Mouse (Mus musculus) heart, embryonic 14.5 days (tissue): ENCODE measurements around the gene Nop53. TPM values are rescaled to one million over a fixed set of nuclear protein-coding genes. Genes with fewer than 3 reads are reported as not detected.

ENCODE experiments used
- ATAC-seq: fragments of 200-750 bp; cut with Nextera tagmentation; 2 replicates; pipeline ENCODE4 v1.8.0; 2017; ENCODE audit warnings: low read depth, moderate TSS enrichment; ENCODE audit not compliant: insufficient number of reproducible peaks, insufficient read depth, low FRiP score
- H3K27ac ChIP-seq, 2 experiments: fragments of 200-500 bp in 1 of 2; fragments of 300-500 bp in 1 of 2; sonication (generic) in 1 of 2; replicated peaks in 1 of 2; 2 replicates each; pipeline ENCODE4 v1.5.1; 2012 to 2014; ENCODE audit warnings: low read depth in 2 of 2, low read length in 2 of 2, control low read depth in 1 of 2, mild to moderate bottlenecking in 1 of 2, mixed read lengths in 1 of 2; ENCODE audit not compliant: control insufficient read depth in 1 of 2, insufficient read depth in 1 of 2
- H3K27me3 ChIP-seq: fragments of 300-500 bp; sonication (generic); 2 replicates; pipeline ENCODE4 v1.6.1; 2014; ENCODE audit warnings: mild to moderate bottlenecking, low read length, control low read depth; ENCODE audit not compliant: control insufficient read depth, insufficient read depth
- H3K36me3 ChIP-seq: fragments of 300-500 bp; sonication (generic); 2 replicates; pipeline ENCODE4 v1.6.1; 2014; ENCODE audit warnings: mild to moderate bottlenecking, control low read depth, low read length, mixed read lengths; ENCODE audit not compliant: control insufficient read depth, insufficient read depth
- H3K4me1 ChIP-seq, 2 experiments: fragments of 200-500 bp in 1 of 2; fragments of 300-500 bp in 1 of 2; sonication (generic) in 1 of 2; 2 replicates each; pipeline ENCODE4 v1.6.1; 2012 to 2014; ENCODE audit warnings: low read length in 2 of 2, control low read depth in 1 of 2, mixed read lengths in 1 of 2; ENCODE audit not compliant: control insufficient read depth in 2 of 2, insufficient read depth in 2 of 2
- H3K4me2 ChIP-seq: fragments of 300-500 bp; sonication (generic); 2 replicates; pipeline ENCODE4 v1.6.1; 2014; ENCODE audit warnings: mild to moderate bottlenecking, low read length
- H3K4me3 ChIP-seq, 2 experiments: fragments of 200-500 bp in 1 of 2; fragments of 300-500 bp in 1 of 2; sonication (generic) in 1 of 2; 2 replicates each; pipeline ENCODE4 v1.5.1; 2012 to 2014; ENCODE audit warnings: low read length in 2 of 2, mild to moderate bottlenecking in 2 of 2, control low read depth in 1 of 2, low read depth in 1 of 2, moderate library complexity in 1 of 2; ENCODE audit not compliant: control insufficient read depth in 1 of 2, insufficient read depth in 1 of 2
- H3K9ac ChIP-seq: fragments of 300-500 bp; sonication (generic); 2 replicates; pipeline ENCODE4 v1.6.1; 2014; ENCODE audit warnings: mild to moderate bottlenecking, low read length
- H3K9me3 ChIP-seq: fragments of 300-500 bp; sonication (generic); 2 replicates; pipeline ENCODE4 v1.6.1; 2016; ENCODE audit warnings: low read length, control low read depth; ENCODE audit not compliant: control insufficient read depth
- WGBS: fragments of 180-500 bp; shearing (Covaris S2); extraction: QIAGEN DNeasy Blood & Tissue Kit; methylation state at CpG from one replicate; pipeline ENCODE4 v1.1.7; 2014; 5-methylcytosine and 5-hydroxymethylcytosine counted together
- polyA plus RNA-seq: library from polyadenylated mRNA; unstranded; fragments of >200 nt; fragmentation: Nextera tagmentation; extraction: Ambion mirVana; gene quantifications from 2 replicates; pipeline ENCODE4 v1.2.1, GENCODE M21; 2014

The Nop53 gene
- polyA plus RNA-seq, 1 experiment from 2014 or later = 121 TPM

- Histone ChIP-seq H3K9ac (no peak overlapping the region), H3K4me2 (no peak overlapping the region), H3K27me3 (no peaks in the 10 kb centered on the region), H3K27ac (no peak overlapping the region), H3K4me1 (peaks cover 0 to 4% of the 10 kb centered on the region in 2 experiments; a peak in 1 of 4 replicates), H3K36me3 (no peaks in the 10 kb centered on the region), H3K4me3 (no peak overlapping the region), H3K9me3 (no peaks in the 10 kb centered on the region)
- 54% methylated on average over 8 of the region's 8 CpGs for WGBS
- ATAC-seq = no peak
Observed at GRCm38 (mm10) chr7:15907971-15908590, 37.8 kb downstream of the Nop53 start.

DNA sequence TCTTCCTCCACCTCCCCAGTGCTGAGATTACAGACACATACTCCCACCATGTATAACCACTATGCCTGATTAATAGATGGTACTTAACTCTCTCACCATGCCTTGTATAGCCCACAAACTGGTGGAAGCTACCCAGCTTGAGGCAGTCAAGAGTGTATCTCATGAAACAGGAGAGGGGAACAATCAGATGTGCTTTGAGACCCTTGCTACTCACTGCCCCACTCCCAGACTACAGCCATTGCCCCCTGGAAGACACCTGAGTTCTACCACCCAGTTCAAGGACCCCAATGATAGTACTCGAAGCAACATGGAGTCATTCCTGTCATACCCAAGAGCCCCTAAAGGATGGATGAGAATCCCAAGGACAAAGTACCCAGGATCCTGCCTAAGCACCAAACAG is 39.3 kb downstream of the Nop53 start:
- no peak for ATAC-seq
- WGBS = 83% methylated on average over 1 of the region's 1 CpGs
- no peak overlapping the region for H3K4me3 ChIP-seq

GRCm38 (mm10) chr7:15905861-15906260 is 40.0 kb downstream of the Nop53 start:
- no peaks in the 10 kb centered on the region for H3K27me3 ChIP-seq
- no peak overlapping the region for H3K27ac ChIP-seq
- H3K9ac ChIP-seq = no peak overlapping the region
- H3K9me3 ChIP-seq = no peaks in the 10 kb centered on the region
- no peak overlapping the region for H3K4me2 ChIP-seq
- H3K4me3 ChIP-seq = no peak overlapping the region
- no peaks in the 10 kb centered on the region for H3K4me1 ChIP-seq
- ATAC-seq = no peak
- no peaks in the 10 kb centered on the region for H3K36me3 ChIP-seq
- 67% methylated on average over 7 of the region's 7 CpGs for WGBS

More for the DNA sequence above, 39.3 kb downstream of the Nop53 start:
- Histone ChIP-seq H3K27me3 (no peaks in the 10 kb centered on the region), H3K9ac (no peak overlapping the region), H3K4me2 (no peak overlapping the region), H3K36me3 (no peaks in the 10 kb centered on the region), H3K4me1 (no peaks in the 10 kb centered on the region), H3K9me3 (no peaks in the 10 kb centered on the region), H3K27ac (no peak overlapping the region)

DNA sequence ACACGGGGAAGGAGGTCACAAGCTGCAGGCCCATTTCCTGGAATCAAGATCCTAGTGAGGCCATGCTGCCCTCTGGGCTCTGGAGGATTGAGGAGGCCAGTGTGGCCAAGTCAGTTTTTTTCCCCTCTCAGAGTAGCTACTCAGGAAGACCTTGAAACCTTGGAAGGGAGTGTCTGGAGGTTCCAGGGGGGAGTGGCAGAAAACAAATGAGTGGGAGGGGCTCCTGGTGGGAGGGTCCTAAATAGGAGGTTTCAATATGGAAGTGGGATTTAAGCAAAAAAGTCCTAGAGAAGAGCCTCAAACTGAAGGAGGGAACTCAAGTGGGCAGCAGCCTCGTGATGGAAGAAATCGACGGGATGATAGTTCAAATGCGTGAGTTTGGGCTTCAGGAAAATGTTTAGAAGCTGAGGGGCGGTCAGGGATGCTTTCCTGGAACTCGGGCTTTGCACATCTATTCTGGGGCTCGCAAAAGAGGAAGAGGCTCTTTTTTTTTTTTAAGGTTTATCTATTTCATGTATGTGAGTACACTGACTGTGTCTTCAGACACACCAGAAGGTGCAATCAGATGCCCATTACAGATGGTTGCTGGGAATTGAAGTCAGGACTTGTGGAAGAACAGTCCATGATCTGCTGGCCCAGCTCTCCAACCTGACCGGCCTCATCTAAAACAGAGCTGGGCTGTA is 44.4 kb downstream of the Nop53 start:
- Histone ChIP-seq H3K4me1 (no peaks in the 10 kb centered on the region), H3K9me3 (no peaks in the 10 kb centered on the region), H3K4me3 (no peak overlapping the region), H3K36me3 (no peaks in the 10 kb centered on the region), H3K4me2 (no peak overlapping the region), H3K9ac (no peak overlapping the region), H3K27me3 (no peaks in the 10 kb centered on the region), H3K27ac (no peak overlapping the region)
- ATAC-seq = no peak
- WGBS = 72% methylated on average over 9 of the region's 9 CpGs

DNA sequence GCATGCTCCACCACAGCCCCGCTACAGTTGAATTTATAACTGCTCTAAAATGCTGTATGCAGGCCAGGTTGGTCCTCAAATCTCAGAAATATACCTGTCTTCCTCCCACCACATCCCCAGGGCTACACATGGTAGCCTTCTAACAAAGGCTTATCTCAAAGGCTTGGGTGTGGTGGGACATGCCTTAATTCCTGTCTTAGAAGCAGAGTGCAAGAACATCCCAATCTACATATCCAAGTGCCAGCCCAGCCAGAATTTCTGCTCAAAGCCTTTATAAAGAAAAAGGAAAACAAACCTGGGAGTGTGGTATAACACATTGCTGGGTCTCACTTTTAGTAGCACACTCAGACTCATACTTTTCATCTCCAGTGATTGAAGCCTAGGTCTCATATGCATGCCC is 51.6 kb downstream of the Nop53 start:
- no peak overlapping the region for H3K9ac ChIP-seq
- ATAC-seq = no peak
- H3K4me2 ChIP-seq = no peak overlapping the region
- H3K9me3 ChIP-seq = no peaks in the 10 kb centered on the region
- no peaks in the 10 kb centered on the region for H3K36me3 ChIP-seq
- H3K27me3 ChIP-seq = no peaks in the 10 kb centered on the region
- H3K4me1 ChIP-seq = no peaks in the 10 kb centered on the region
- no peak overlapping the region for H3K4me3 ChIP-seq
- H3K27ac ChIP-seq = no peak overlapping the region
- 29% methylated on average over 1 of the region's 1 CpGs for WGBS

Other genes with a start within 250 kb of the Nop53 start
- gene Obox5, start 195.9 kb downstream of the Nop53 start, polyA plus RNA-seq = not detected in 2 replicates
- not detected in 2 replicates for gene Obox6, start 106.4 kb downstream of the Nop53 start, polyA plus RNA-seq
- not detected in 2 replicates for gene Crx, start 66.1 kb downstream of the Nop53 start, polyA plus RNA-seq
- gene Crxos, start 63.5 kb downstream of the Nop53 start, polyA plus RNA-seq = not detected in 2 replicates
- gene Selenow, start 23.7 kb downstream of the Nop53 start, polyA plus RNA-seq = 828 and 831 TPM in 2 replicates
- 37.4 and 43.5 TPM in 2 replicates for gene Ehd2, start 21.5 kb upstream of the Nop53 start, polyA plus RNA-seq
- gene Bicra, start 101.8 kb upstream of the Nop53 start, polyA plus RNA-seq = 5.0 and 5.4 TPM in 2 replicates
- not detected in 2 replicates for gene Zfp541, start 115.7 kb upstream of the Nop53 start, polyA plus RNA-seq
- gene Napa, start 152.4 kb upstream of the Nop53 start, polyA plus RNA-seq = 159 and 161 TPM in 2 replicates
- 31.2 and 32.0 TPM in 2 replicates for gene Kptn, start 173.8 kb upstream of the Nop53 start, polyA plus RNA-seq
- gene Slc8a2, start 183.8 kb upstream of the Nop53 start, polyA plus RNA-seq = 0.15 TPM in 2 replicates
- 15.1 and 15.5 TPM in 2 replicates for gene Meis3, start 229.0 kb upstream of the Nop53 start, polyA plus RNA-seq